Mouse (Mus musculus): ENCODE measurements around the gene Gad1. TPM values are rescaled to one million over a fixed set of nuclear protein-coding genes. Genes with fewer than 3 reads are reported as not detected.

Gene Gad1
- total and polyA plus RNA-seq, 3 experiments = 0.04 to 0.45 (median 0.23) TPM

GRCm38 (mm10) chr2:70649471-70649870, 96.6 kb downstream of the Gad1 start:
- WGBS = 88% methylated on average over 4 of the region's 4 CpGs
- TF ChIP-seq POLR2A (IDR thresholded peaks at IDR 0.05; ENCODE audit: insufficient read depth, low read depth, low read length) (no peak), CTCF (IDR thresholded peaks at IDR 0.05) (no peak), EP300 (IDR thresholded peaks at IDR 0.05; ENCODE audit: insufficient read depth, low read depth, low read length) (no peak)

More at GRCm38 (mm10) chr2:70649471-70649870, 96.6 kb downstream of the Gad1 start:
- H3K79me2 ChIP-seq (replicated peaks; ENCODE audit: control insufficient read depth, insufficient read depth, low read length) = no peaks in the 10 kb centered on the region
- H3K9ac ChIP-seq (ENCODE audit: low read depth, low read length) = no peak overlapping the region
- no peak overlapping the region for H3K4me3 ChIP-seq
- H3K27me3 ChIP-seq (ENCODE audit: control insufficient read depth, insufficient read depth, low read length) = no peaks in the 10 kb centered on the region
- H3K27ac ChIP-seq = no peak overlapping the region
- H3K36me3 ChIP-seq (ENCODE audit: control insufficient read depth, insufficient read depth, low read length) = no peaks in the 10 kb centered on the region
- no peaks in the 10 kb centered on the region for H3K4me1 ChIP-seq (ENCODE audit: control insufficient read depth, insufficient read depth, low read length)
- intact Hi-C loops (cut with DNase I) = no loop called here
- DNase-seq = no peak

Other genes starting within 250 kb of the Gad1 start
- gene Sp5, start 78.1 kb upstream of the Gad1 start, total RNA-seq (2021) = not detected
- gene Sp5, start 78.1 kb upstream of the Gad1 start, polyA plus RNA-seq (2012; rRNA removed) = 0.10 TPM in 1 of 2 replicates, not detected in the other
- gene Erich2, start 44.3 kb upstream of the Gad1 start, total RNA-seq (2021) = not detected
- gene Erich2, start 44.3 kb upstream of the Gad1 start, polyA plus RNA-seq (2012; rRNA removed) = 1.0 TPM in 1 of 2 replicates, not detected in the other
- 10 to 100 TPM; 59.5 to 67.8 TPM for gene Gorasp2, start 108.5 kb downstream of the Gad1 start, total RNA-seq (2021)
- 80.2 and 91.4 TPM in 2 replicates for gene Gorasp2, start 108.5 kb downstream of the Gad1 start, polyA plus RNA-seq (2012; rRNA removed)
- gene Gm26558, start 109.0 kb downstream of the Gad1 start, total RNA-seq (2021) = not detected
- gene Gm26558, start 109.0 kb downstream of the Gad1 start, polyA plus RNA-seq (2012; rRNA removed) = not detected in 2 replicates

All from heart, adult 2 months (tissue).